ENCODE assay signal across 8 mouse cellular contexts in genomic region chr5:142936336-142936719, GRCm38 (mm10). TPM values are rescaled to one million over a fixed set of nuclear protein-coding genes. Genes with fewer than 3 reads are reported as not detected.
A peak's percentile ranks its signal among the peaks of the same experiment; 100 is the strongest.
DNase-seq lines count a peak whose midpoint lies in the region; ATAC-seq lines count a peak whose summit lies in the region.

No protein-coding gene starts in this region.

- peak overlapping the region; percentile 79 for H3K27ac ChIP-seq in hindbrain, embryonic 10.5 days
- H3K27ac ChIP-seq in lung, embryonic 16.5 days (ENCODE audit: low read length) = peak overlapping the region; percentile 57; the same call in 1 of the 2 replicates

- H3K4me1 ChIP-seq in hindbrain, embryonic 10.5 days (replicated peaks) = peaks cover 22% of the 10 kb centered on the region
- peaks cover 13% of the 10 kb centered on the region for H3K4me1 ChIP-seq in lung, embryonic 16.5 days (replicated peaks; ENCODE audit: control insufficient read depth, insufficient read depth, low read length)

- peak; percentile 45; the same call in 1 of the 2 replicates for ATAC-seq in frontal cortex, adult (ENCODE audit: low TSS enrichment)
- ATAC-seq in lung, embryonic 16.5 days (ENCODE audit: low read depth) = peak; percentile 41

- H3K36me3 ChIP-seq in hindbrain, embryonic 10.5 days = no peaks in the 10 kb centered on the region
- H3K36me3 ChIP-seq in lung, embryonic 16.5 days (ENCODE audit: control insufficient read depth, insufficient read depth, low read length) = no peaks in the 10 kb centered on the region

- DNase-seq in MN1 (ENCODE audit: low spot score) = peak; percentile 80
- DNase-seq in cerebellum, adult 9-10 months = peak; percentile 84
- peak; percentile 88 for DNase-seq in hindbrain, embryonic 10.5 days (ENCODE audit: low spot score)
- peak; percentile 79 for DNase-seq in layer of hippocampus, adult 9-11 months
- DNase-seq in ovary, postnatal 10 days (ENCODE audit: low spot score) = peak; percentile 79
- peak; percentile 69 to 88 for DNase-seq in thymus, postnatal 10 days (ENCODE audit: low spot score in 2 of 2)

- WGBS in hindbrain, embryonic 10.5 days = 4% methylated on average over 17 of the region's 17 CpGs
- 4% methylated on average over 17 of the region's 17 CpGs for whole genome bisulfite sequencing in lung, embryonic 16.5 days

- no peaks in the 10 kb centered on the region; the same call in 1 of the 2 replicates for H3K27me3 ChIP-seq in hindbrain, embryonic 10.5 days (ENCODE audit: insufficient read depth, poor library complexity, severe bottlenecking)
- no peaks in the 10 kb centered on the region for H3K27me3 ChIP-seq in lung, embryonic 16.5 days (ENCODE audit: control insufficient read depth, insufficient read depth, low read depth, low read length)

- H3K4me2 ChIP-seq in lung, embryonic 16.5 days (ENCODE audit: low read depth, low read length) = peak overlapping the region; percentile 52

- H3K9me3 ChIP-seq in hindbrain, embryonic 10.5 days = 0 out of 2 replicates have a peak, but pooled peaks cover 3% of the 10 kb centered on the region
- 0 out of 2 replicates have a peak, but pooled peaks cover 2% of the 10 kb centered on the region for H3K9me3 ChIP-seq in lung, embryonic 16.5 days (ENCODE audit: control insufficient read depth, low read length)

- peak overlapping the region; percentile 41 for H3K4me3 ChIP-seq in hindbrain, embryonic 10.5 days
- peak overlapping the region; percentile 24 for H3K4me3 ChIP-seq in lung, embryonic 16.5 days (ENCODE audit: low read length)

- peak overlapping the region; percentile 66 for H3K9ac ChIP-seq in lung, embryonic 16.5 days (ENCODE audit: low read length)

RNA-seq across cellular contexts. Expression of gene Fscn1, which starts 23.8 kb away (rescaled TPM):
- 757 and 846 TPM in 2 replicates for polyA plus RNA-seq in hindbrain, embryonic 10.5 days (2016; fragmentation: Nextera tagmentation; extraction: Ambion mirVana)
- polyA plus RNA-seq in lung, embryonic 16.5 days (2015; fragmentation: Nextera tagmentation; extraction: Ambion mirVana) = 181 and 222 TPM in 2 replicates

RNA-seq across cellular contexts. Expression of gene Actb, which starts 29.8 kb away (rescaled TPM):
- polyA plus RNA-seq in hindbrain, embryonic 10.5 days (2016; fragmentation: Nextera tagmentation; extraction: Ambion mirVana) = 14,349 and 15,462 TPM in 2 replicates
- polyA plus RNA-seq in lung, embryonic 16.5 days (2015; fragmentation: Nextera tagmentation; extraction: Ambion mirVana) = 16,153 and 18,603 TPM in 2 replicates

RNA-seq across cellular contexts. Expression of gene Fbxl18, which starts 41.1 kb away (rescaled TPM):
- polyA plus RNA-seq in hindbrain, embryonic 10.5 days (2016; fragmentation: Nextera tagmentation; extraction: Ambion mirVana) = 23.8 and 24.2 TPM in 2 replicates
- polyA plus RNA-seq in lung, embryonic 16.5 days (2015; fragmentation: Nextera tagmentation; extraction: Ambion mirVana) = 9.5 and 10.3 TPM in 2 replicates

Comparison
In these comparisons a context has a peak if more than half of its experiments do, and no peak if none do; other contexts are left out.
1. Peak in every context shown above with its lines: DNase-seq, ATAC-seq, H3K4me3 ChIP-seq and H3K27ac ChIP-seq.